Mouse (Mus musculus): Measurements from ENCODE around the gene Ndrg4.

The Ndrg4 gene

DNA sequence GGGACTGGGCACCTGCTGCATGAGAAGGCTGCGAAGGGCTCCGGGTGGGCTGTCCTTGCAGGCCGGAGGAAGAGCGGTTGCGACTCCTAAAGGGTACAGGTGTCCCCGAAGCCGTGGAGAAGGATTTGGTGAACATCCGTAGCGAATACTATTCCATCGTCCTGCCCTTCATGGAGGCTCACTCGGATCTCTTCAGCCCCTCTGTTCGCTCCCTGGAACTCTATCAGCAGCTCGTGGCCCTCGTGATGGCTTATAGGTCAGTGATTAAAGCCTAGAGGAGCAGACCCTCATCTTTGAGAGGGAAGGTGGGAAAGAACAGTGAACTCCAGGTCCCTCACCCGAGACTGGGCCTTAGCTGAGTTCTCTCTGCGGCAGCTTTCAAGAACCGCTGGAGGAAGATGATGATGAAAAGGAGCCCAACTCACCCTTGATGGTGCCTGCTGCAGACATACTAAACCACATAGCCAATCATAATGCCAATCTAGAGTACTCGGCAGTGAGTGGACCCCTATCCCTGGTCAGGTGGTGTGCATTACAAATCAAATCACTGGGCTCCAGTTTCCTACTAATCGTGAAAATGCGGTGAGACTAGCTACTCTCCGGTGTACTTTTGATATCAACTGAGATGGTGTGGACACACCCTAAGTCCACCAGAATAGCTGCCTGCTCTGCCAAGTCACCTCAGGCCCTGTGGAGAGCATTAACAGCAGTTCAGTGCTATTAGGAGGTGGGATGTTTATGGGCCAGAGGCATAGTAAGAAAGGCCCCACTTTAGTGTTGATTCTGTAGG, 40.0 kb downstream of the Ndrg4 start:
- DNase-seq (ENCODE audit: low read depth) = no peak

DNA sequence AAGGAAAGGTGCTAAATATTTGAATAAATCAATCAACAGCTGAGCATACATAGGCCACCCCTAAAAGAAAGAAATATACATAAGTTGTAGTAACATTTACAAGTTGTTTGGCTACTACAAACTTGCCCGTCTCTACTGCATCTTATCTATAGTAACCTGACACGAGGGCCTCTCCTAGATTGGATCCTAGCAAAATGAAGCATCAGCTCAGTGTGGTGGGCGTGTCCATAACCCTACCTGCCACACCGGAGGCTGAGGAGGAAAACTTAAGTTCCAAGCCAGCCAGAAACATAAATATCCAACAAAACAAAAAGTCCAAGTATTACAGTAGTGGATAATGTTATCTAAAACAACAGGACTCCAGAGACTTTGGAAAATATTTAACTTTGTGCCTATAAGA, 50.8 kb downstream of the Ndrg4 start:
- DNase-seq (ENCODE audit: low read depth) = no peak

DNA sequence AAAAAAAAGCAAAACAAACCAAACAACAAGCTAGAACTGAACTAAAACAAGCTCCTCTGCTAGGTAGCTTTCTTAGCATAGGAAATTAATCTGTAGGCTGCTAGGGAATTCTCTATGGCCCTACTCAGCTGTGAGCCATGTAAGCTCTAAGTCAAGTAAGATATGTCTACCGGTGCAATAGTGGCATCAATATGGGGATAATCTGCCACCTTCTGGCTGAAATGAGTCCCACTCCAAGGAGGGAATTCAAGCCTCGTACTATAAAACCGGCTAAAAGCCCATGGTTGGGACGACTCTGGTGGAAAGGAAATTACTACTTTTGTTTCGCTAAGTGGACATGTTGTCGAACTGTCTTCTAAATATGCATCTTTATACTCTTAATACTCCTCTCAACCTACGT, 61.8 kb downstream of the Ndrg4 start:
- DNase-seq (ENCODE audit: low read depth) = no peak

DNA sequence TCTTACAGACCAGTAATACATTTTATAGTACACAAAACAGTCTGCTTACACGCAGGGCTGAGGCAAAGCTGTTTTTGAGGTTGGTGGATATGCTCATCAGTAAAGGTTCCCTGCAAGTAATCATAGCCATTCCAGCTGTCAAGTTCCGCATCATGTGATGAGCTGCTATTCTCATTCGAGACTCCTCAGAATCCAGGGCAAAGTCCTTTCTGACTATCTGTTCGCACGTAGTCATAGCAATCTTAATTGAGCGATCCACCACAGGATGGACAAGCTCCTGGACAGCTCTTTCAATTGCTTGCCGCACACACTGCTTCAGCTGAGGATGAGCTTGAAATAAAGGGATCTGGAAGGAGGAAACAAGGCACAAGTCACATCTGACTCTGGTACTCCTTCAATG, 65.0 kb downstream of the Ndrg4 start:
- no peak for DNase-seq (ENCODE audit: low read depth)

DNA sequence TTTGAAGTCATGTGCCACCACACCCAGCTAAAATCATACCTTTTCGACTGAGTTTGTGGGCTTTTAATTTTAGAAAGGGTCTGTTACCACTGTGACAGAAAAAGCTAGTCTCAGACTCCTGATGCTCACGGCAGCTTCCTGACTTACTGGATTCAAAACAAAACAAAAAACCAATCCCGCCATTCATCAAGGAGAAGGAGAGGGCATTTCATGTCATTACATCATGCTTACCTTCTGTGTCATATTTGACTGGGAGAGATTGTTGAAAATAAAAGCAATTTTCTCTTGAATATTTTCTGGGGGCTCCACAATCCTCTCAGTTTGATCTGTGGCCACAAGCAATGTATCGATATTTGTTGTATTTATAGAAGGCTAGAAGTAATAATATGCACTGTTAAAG, 71.2 kb downstream of the Ndrg4 start:
- no peak for DNase-seq (ENCODE audit: low read depth)

DNA sequence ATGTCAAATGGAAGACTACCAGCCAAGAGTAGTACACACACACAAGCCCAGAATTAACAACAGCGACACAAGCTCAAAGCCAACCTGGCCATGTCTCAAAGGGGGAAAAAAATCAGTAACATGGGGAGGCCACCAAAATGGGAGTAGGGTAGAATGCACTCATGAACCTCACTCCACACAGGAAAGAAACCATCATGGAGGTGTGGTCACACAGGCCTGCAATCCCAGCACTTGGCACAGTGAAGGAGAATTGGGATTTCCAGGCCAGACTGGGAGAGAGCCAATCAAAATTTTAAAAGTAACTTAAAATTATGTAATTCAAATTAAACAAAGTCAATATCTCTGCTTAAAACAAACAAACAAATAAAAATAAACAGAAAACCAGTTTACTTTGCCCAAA, 75.1 kb downstream of the Ndrg4 start:
- no peak for DNase-seq (ENCODE audit: low read depth)

DNA sequence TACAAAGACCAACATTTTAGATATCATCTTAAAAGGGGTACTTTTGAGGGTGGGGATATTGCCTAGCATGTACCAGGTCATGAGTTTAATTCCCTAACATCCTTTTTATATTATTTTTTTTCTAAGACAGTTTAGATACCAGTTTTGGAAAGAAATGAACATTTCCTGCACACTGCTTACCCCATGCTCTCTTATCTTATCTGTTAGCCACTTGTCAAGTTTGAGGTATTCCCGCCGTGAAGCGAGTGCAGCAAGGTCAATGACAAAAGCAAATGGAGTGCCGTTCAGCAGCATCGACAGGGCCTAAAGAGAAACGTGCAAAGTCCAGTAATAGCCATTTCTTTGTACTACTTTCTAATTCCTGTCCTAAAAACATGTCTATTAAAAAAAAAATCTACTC, 83.5 kb downstream of the Ndrg4 start:
- no peak for DNase-seq (ENCODE audit: low read depth)

DNA sequence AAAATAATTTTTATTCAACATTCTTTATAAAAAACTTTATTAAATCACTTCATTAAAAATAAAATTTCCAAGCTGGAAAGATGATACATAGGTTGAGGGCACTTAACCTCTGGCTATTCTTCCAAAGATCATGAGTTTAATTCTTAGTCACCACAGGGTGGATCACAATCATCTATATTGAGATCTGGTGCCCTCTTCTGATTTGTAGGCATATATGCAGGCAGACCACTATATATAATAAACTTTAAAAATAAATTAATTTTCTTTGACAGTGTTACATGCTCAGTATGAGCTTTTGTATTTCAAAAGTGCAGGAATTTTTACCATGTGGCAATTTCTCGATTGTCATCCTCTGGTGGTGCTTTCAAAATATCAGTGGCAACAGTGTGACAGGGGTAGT, 87.4 kb downstream of the Ndrg4 start:
- DNase-seq (ENCODE audit: low read depth) = no peak

All from naive thymus-derived CD4-positive, alpha-beta T cell, adult 2 months (primary cell).